Mouse (Mus musculus) embryonic facial prominence, embryonic 15.5 days (tissue): Measurements from ENCODE around the gene Fibp. TPM values are rescaled to one million over a fixed set of nuclear protein-coding genes. Genes with fewer than 3 reads are reported as not detected.

Experiments
- ATAC-seq: fragments of 200-750 bp; cut with Nextera tagmentation; 2 replicates; pipeline ENCODE4 v1.8.0; 2017; ENCODE audit warnings: low read depth, moderate TSS enrichment; ENCODE audit not compliant: insufficient number of reproducible peaks, low FRiP score, low TSS enrichment
- H3K27ac ChIP-seq: fragments of 300-500 bp; sonication (generic); replicated peaks from 2 replicates; pipeline ENCODE4 v1.5.1; 2015; ENCODE audit warnings: mild to moderate bottlenecking, inconsistent platforms
- H3K27me3 ChIP-seq: fragments of 300-500 bp; sonication (generic); 2 replicates; pipeline ENCODE4 v1.6.1; 2015; ENCODE audit warnings: inconsistent platforms
- H3K36me3 ChIP-seq: fragments of 300-500 bp; sonication (generic); 2 replicates; pipeline ENCODE4 v1.6.1; 2015; ENCODE audit warnings: mild to moderate bottlenecking, inconsistent platforms
- H3K4me1 ChIP-seq: fragments of 300-500 bp; sonication (generic); 2 replicates; pipeline ENCODE4 v1.6.1; 2015; ENCODE audit warnings: inconsistent platforms
- H3K4me2 ChIP-seq: fragments of 300-500 bp; sonication (generic); replicated peaks from 2 replicates; pipeline ENCODE4 v1.6.1; 2015; ENCODE audit warnings: mild to moderate bottlenecking, inconsistent platforms
- H3K4me3 ChIP-seq: fragments of 300-500 bp; sonication (generic); replicated peaks from 2 replicates; pipeline ENCODE4 v1.5.1; 2015; ENCODE audit warnings: mild to moderate bottlenecking, inconsistent platforms
- H3K9ac ChIP-seq: fragments of 300-500 bp; sonication (generic); 2 replicates; pipeline ENCODE4 v1.6.1; 2015; ENCODE audit warnings: inconsistent platforms
- H3K9me3 ChIP-seq: fragments of 300-500 bp; sonication (generic); replicated peaks from 2 replicates; pipeline ENCODE4 v1.6.1; 2016; ENCODE audit warnings: inconsistent platforms
- WGBS: fragments of 180-500 bp; shearing (Covaris S2); methylation state at CpG from one replicate; pipeline ENCODE4 v1.1.7; 2015; 5-methylcytosine and 5-hydroxymethylcytosine counted together
- polyA plus RNA-seq: library from polyadenylated mRNA; unstranded; fragments of >200 nt; fragmentation: Nextera tagmentation; extraction: Ambion mirVana; gene quantifications from 2 replicates; pipeline ENCODE4 v1.2.1, GENCODE M21; 2015

Gene Fibp
- polyA plus RNA-seq, 1 experiment from 2014 or later: 125 TPM

- peak overlapping the region; percentile 75 for H3K4me2 ChIP-seq
- no peak for ATAC-seq
- peaks cover 41% of the 10 kb centered on the region for H3K4me1 ChIP-seq
- peak overlapping the region; percentile 87 for H3K4me3 ChIP-seq
- peak overlapping the region; percentile 94 for H3K27ac ChIP-seq
- H3K27me3 ChIP-seq: no peaks in the 10 kb centered on the region
- no peaks in the 10 kb centered on the region for H3K9me3 ChIP-seq
- 60% methylated on average over 12 of the region's 12 CpGs for WGBS
- H3K36me3 ChIP-seq: peaks cover 50% of the 10 kb centered on the region
- H3K9ac ChIP-seq: peak overlapping the region; percentile 80
Observed at GRCm38 (mm10) chr19:5423561-5423960, 36.9 kb upstream of the Fibp start.

- H3K4me2 ChIP-seq: peak overlapping the region; percentile 75
- H3K4me3 ChIP-seq: peak overlapping the region; percentile 87
- under 1% methylated on average over 46 of the region's 48 CpGs for WGBS
- peak overlapping the region; percentile 80 for H3K9ac ChIP-seq
- peak; percentile 51 for ATAC-seq
- H3K27ac ChIP-seq: peak overlapping the region; percentile 94
- H3K27me3 ChIP-seq: no peaks in the 10 kb centered on the region
- H3K9me3 ChIP-seq: no peaks in the 10 kb centered on the region
- H3K4me1 ChIP-seq: peaks cover 41% of the 10 kb centered on the region
- H3K36me3 ChIP-seq: peaks cover 50% of the 10 kb centered on the region
Observed at GRCm38 (mm10) chr19:5424092-5424781, 36.2 kb upstream of the Fibp start.

- peak within 1 kb of the TSS; percentile 75 for H3K4me2 ChIP-seq
- ATAC-seq: peak; percentile 94
- H3K4me1 ChIP-seq: peaks cover 41% of the 10 kb centered on the region
- peak within 1 kb of the TSS; percentile 94 for H3K27ac ChIP-seq
- WGBS: under 1% methylated on average over 80 of the region's 87 CpGs
- H3K27me3 ChIP-seq: no peaks in the 10 kb centered on the region
- H3K4me3 ChIP-seq: peak within 1 kb of the TSS; percentile 87
- no peaks in the 10 kb centered on the region for H3K9me3 ChIP-seq
- H3K36me3 ChIP-seq: peaks cover 43% of the 10 kb centered on the region
- H3K9ac ChIP-seq: peak within 1 kb of the TSS; percentile 89
Observed at GRCm38 (mm10) chr19:5424782-5425741, 35.4 kb upstream of the Fibp start, which contains the start of the genes Drap1 and AI837181. TSS of gene Drap1 (minus strand) at chr19:5424979. TSS of gene AI837181 (plus strand) at chr19:5425144.

- H3K4me3 ChIP-seq: peak overlapping the region; percentile 87
- peak overlapping the region; percentile 75 for H3K4me2 ChIP-seq
- 87% methylated on average over 18 of the region's 18 CpGs for WGBS
- peaks cover 41% of the 10 kb centered on the region for H3K4me1 ChIP-seq
- H3K36me3 ChIP-seq: peaks cover 33% of the 10 kb centered on the region
- H3K9ac ChIP-seq: peak overlapping the region; percentile 89
- H3K9me3 ChIP-seq: no peaks in the 10 kb centered on the region
- no peaks in the 10 kb centered on the region for H3K27me3 ChIP-seq
- no peak for ATAC-seq
- H3K27ac ChIP-seq: peak overlapping the region; percentile 87
Observed at GRCm38 (mm10) chr19:5425906-5426565, 34.4 kb upstream of the Fibp start.

GRCm38 (mm10) chr19:5426640-5427290, 33.6 kb upstream of the Fibp start:
- Histone ChIP-seq H3K4me1 (peaks cover 40% of the 10 kb centered on the region), H3K9me3 (no peaks in the 10 kb centered on the region), H3K9ac (peak overlapping the region; percentile 89; the same call in 1 of the 2 replicates), H3K4me3 (peak overlapping the region; percentile 87; the same call in 1 of the 2 replicates), H3K27ac (0 out of 2 replicates have a peak overlapping the region, but pooled peaks have one; percentile 2), H3K4me2 (peak overlapping the region; percentile 75), H3K36me3 (peaks cover 27% of the 10 kb centered on the region), H3K27me3 (no peaks in the 10 kb centered on the region)
- no peak for ATAC-seq
- 88% methylated on average over 13 of the region's 13 CpGs for WGBS

GRCm38 (mm10) chr19:5428083-5428482, 32.3 kb upstream of the Fibp start:
- no peaks in the 10 kb centered on the region for H3K9me3 ChIP-seq
- no peak overlapping the region for H3K4me3 ChIP-seq
- H3K9ac ChIP-seq: no peak overlapping the region
- WGBS: 68% methylated on average over 2 of the region's 2 CpGs
- H3K4me1 ChIP-seq: peaks cover 34% of the 10 kb centered on the region
- H3K4me2 ChIP-seq: no peak overlapping the region
- H3K27ac ChIP-seq: no peak overlapping the region; the same call in 1 of the 2 replicates
- no peaks in the 10 kb centered on the region for H3K27me3 ChIP-seq
- no peak for ATAC-seq
- peaks cover 14% of the 10 kb centered on the region for H3K36me3 ChIP-seq

- Histone ChIP-seq H3K27me3 (no peaks in the 10 kb centered on the region), H3K36me3 (peaks cover 12% of the 10 kb centered on the region), H3K4me1 (peaks cover 36% of the 10 kb centered on the region), H3K27ac (no peak overlapping the region), H3K9ac (no peak overlapping the region), H3K9me3 (no peaks in the 10 kb centered on the region), H3K4me3 (no peak overlapping the region), H3K4me2 (no peak overlapping the region)
- no peak for ATAC-seq
- WGBS: 77% methylated on average over 4 of the region's 4 CpGs
Observed at GRCm38 (mm10) chr19:5429219-5429618, 31.2 kb upstream of the Fibp start.

GRCm38 (mm10) chr19:5429806-5430205, 30.6 kb upstream of the Fibp start:
- H3K4me3 ChIP-seq: no peak overlapping the region
- no peak overlapping the region for H3K27ac ChIP-seq
- H3K4me2 ChIP-seq: no peak overlapping the region
- no peak for ATAC-seq
- H3K36me3 ChIP-seq: peaks cover 12% of the 10 kb centered on the region
- WGBS: 61% methylated on average over 8 of the region's 8 CpGs
- no peaks in the 10 kb centered on the region for H3K9me3 ChIP-seq
- peaks cover 36% of the 10 kb centered on the region for H3K4me1 ChIP-seq
- no peaks in the 10 kb centered on the region for H3K27me3 ChIP-seq
- no peak overlapping the region for H3K9ac ChIP-seq

- peaks cover 36% of the 10 kb centered on the region for H3K4me1 ChIP-seq
- H3K4me2 ChIP-seq: no peak overlapping the region
- no peak for ATAC-seq
- H3K4me3 ChIP-seq: no peak overlapping the region
- H3K36me3 ChIP-seq: peaks cover 12% of the 10 kb centered on the region
- no peak overlapping the region for H3K9ac ChIP-seq
- no peaks in the 10 kb centered on the region for H3K9me3 ChIP-seq
- no peak overlapping the region for H3K27ac ChIP-seq
- 74% methylated on average over 1 of the region's 1 CpGs for WGBS
- H3K27me3 ChIP-seq: no peaks in the 10 kb centered on the region
Observed at GRCm38 (mm10) chr19:5430408-5430807, 30.0 kb upstream of the Fibp start.

GRCm38 (mm10) chr19:5431911-5432464, 28.4 kb upstream of the Fibp start:
- peaks cover 4% of the 10 kb centered on the region for H3K36me3 ChIP-seq
- H3K27ac ChIP-seq: no peak overlapping the region
- H3K27me3 ChIP-seq: no peaks in the 10 kb centered on the region

More at GRCm38 (mm10) chr19:5431911-5432464, 28.4 kb upstream of the Fibp start:
- Histone ChIP-seq H3K9me3 (no peaks in the 10 kb centered on the region), H3K4me1 (peaks cover 22% of the 10 kb centered on the region), H3K4me2 (no peak overlapping the region), H3K4me3 (no peak overlapping the region), H3K9ac (no peak overlapping the region)
- ATAC-seq: no peak
- 69% methylated on average over 4 of the region's 4 CpGs for WGBS
